Mouse (Mus musculus) erythroblast, adult 5-6 weeks (primary cell): ENCODE data around the gene Ttc22. TPM values are rescaled to one million over a fixed set of nuclear protein-coding genes. Genes with fewer than 3 reads are reported as not detected.
A peak's percentile ranks its signal among the peaks of the same experiment; 100 is the strongest.

Source experiments
- ATAC-seq: replicated peaks from 2 replicates; pipeline ENCODE4 v1.8.0; 2016; ENCODE audit warnings: moderate number of reproducible peaks, mild to moderate bottlenecking, moderate TSS enrichment, inconsistent platforms; ENCODE audit not compliant: poor library complexity, low FRiP score, severe bottlenecking
- total RNA-seq, 2 experiments: library from RNA; stranded (forward) in 1 of 2; stranded (reverse) in 1 of 2; fragments of 150-400 nt in 1 of 2; fragments of 200-764, 138-1000 nt in 1 of 2; gene quantifications; 2 replicates each; pipeline versions ENCODE4 v1.2.3 to v1.2.4; 2015 to 2017; ENCODE audit warnings: low replicate concordance in 2 of 2

Ttc22 gene
- total RNA-seq, 2 experiments from 2014 or later: not detected

DNA sequence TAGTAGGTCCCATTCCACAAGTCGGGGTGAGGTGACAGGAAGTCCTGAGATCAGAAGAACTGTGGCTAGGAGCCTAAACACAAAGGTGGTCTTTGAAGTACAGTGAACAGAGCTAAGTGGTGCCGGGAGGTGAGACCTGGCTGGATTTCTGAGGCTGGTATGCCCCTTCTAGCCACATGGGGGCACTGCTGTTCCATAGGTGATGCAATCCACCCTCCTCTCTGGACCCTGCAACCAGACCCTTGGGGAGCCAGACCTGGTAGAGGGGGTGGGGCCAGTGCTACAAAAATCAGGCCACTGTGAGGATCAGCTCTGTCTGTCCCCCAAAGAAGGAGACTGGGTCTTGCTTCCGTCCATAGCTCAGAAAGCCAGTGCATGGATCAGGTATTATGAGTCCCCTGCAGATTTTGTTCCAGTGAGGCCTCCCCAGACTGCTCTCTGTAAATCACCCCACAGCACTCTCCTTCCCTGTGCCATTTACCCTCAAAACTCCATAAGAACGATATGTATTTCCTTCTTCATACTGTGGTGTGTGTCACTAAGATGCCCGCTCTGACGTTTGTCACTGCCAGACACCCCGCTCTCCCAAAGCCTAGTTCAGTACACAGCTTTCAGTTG lies 7.9 kb upstream of the Ttc22 start:
- peak; percentile 74 for ATAC-seq

GRCm38 (mm10) chr4:106614881-106615280 lies 7.4 kb upstream of the Ttc22 start:
- ATAC-seq: no peak

- no peak for ATAC-seq
Measured at GRCm38 (mm10) chr4:106615637-106616036, 6.6 kb upstream of the Ttc22 start.

DNA sequence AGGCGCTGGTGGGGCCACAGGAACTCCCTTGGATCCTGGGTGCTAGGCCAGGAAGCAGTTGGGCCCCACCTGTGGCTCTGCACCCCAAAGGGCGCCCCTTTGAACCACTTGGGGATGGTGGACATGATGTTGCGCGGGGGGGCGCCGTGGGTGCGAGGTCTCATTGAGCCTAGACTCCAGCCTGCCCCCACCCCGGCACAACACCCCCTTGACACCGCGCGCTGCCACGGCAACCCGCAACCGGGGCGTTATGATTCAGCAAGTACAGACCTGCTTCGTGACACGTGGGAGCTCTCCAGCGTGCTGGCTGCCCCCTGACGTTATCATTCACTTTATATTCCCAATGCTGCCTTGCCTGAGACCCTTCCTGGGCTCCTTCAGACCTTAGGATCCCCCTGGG lies 5.2 kb upstream of the Ttc22 start, which contains the start of gene Lexm:
Gene Lexm, minus strand, starts transcription at position 186 of the 400 bp plus-strand sequence.
- no peak for ATAC-seq

GRCm38 (mm10) chr4:106618898-106619297 lies 3.3 kb upstream of the Ttc22 start:
- no peak for ATAC-seq

GRCm38 (mm10) chr4:106621428-106621827 lies 804 bp upstream of the Ttc22 start:
- ATAC-seq: no peak

- no peak for ATAC-seq
Measured at GRCm38 (mm10) chr4:106622712-106623111, 480 bp downstream of the Ttc22 start.

DNA sequence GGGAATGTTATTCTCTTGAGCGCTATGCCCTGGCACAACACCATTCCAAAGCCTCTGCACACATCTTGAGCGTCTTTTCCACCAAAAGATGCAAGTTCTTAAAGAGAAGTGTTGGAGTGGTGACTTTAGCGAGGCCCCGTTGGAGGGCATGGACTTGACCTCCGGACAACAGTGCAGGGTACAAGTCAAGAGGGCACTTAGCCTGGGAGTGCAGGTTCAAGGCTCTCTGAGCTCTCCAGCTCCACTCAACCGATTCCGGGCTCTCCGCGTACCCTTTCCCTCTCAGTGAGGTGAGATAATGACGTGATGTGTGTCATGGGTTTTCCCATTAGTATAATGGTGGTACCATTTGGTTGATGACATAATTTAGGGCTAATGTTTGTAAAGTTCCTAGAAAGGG lies 2.0 kb downstream of the Ttc22 start:
- no peak for ATAC-seq

GRCm38 (mm10) chr4:106627809-106628208 lies 5.6 kb downstream of the Ttc22 start:
- ATAC-seq: no peak

GRCm38 (mm10) chr4:106628650-106629360 lies 6.6 kb downstream of the Ttc22 start:
- no peak for ATAC-seq

DNA sequence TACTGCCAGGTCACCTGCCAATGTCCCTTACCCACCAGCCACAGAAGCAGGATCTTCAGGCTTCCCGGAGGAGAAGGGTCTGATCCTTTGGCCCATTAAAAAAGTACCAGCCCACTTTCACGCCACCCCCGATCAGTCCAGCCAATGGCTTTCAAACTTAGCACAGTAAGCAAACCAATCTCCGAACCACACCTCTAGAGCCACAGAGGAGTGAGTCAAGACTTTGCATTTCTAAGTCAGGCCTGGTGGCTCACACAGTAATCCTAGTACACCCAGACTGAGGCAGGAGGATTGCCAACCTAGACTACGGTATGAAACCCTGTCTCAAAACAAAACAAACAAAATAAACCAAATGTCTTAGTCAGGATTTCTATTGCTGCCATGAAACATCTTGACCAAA lies 7.1 kb downstream of the Ttc22 start:
- no peak for ATAC-seq

DNA sequence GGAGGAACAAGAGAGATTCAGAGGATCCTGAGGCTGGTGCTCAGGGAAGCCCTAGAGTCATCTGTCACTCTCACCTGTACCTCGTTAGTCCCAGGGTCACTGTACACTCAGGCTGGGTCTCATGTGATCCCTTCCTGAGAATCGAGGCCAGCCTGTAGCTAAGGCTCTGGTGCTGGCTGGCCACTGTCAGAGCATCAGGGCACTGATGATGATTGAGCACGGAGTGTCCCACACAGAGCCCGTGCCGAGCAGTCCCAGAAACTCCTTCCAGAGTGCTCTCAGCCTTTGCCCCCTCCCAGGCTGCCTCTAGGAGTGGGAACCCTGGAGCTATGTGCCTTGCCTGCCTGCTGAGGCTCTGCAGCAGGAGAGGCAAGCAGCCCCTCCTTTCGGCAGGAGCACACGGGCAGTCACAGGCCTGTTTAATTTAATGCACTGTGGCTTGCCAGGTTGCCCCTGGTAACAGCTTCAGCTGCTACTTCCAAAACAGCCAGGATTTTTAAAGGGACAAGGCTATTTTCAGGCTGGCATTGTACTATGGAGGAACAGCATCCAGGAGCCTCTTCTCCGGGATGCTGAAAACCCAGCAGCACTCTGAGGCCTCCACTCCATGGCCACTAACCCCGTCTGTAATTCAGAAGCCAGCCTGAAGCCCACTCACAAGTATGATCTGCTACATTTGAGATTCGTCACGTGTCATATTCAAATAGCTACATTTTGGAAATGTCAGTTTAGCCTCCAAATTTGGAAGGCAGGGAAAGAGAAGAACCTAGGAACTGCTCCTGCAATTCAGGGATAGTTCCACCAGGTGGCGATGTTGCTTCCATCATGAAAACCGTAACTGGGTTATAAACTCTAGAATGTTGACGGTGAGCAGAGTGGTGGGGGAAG lies 8.3 kb downstream of the Ttc22 start:
- ATAC-seq: 0 out of 2 replicates have a peak, but pooled peaks have one; percentile 53

GRCm38 (mm10) chr4:106632313-106632712 lies 10.1 kb downstream of the Ttc22 start:
- ATAC-seq: no peak

GRCm38 (mm10) chr4:106633281-106634085 lies 11.3 kb downstream of the Ttc22 start:
- ATAC-seq: no peak

GRCm38 (mm10) chr4:106634086-106634479 lies 11.9 kb downstream of the Ttc22 start:
- no peak for ATAC-seq

DNA sequence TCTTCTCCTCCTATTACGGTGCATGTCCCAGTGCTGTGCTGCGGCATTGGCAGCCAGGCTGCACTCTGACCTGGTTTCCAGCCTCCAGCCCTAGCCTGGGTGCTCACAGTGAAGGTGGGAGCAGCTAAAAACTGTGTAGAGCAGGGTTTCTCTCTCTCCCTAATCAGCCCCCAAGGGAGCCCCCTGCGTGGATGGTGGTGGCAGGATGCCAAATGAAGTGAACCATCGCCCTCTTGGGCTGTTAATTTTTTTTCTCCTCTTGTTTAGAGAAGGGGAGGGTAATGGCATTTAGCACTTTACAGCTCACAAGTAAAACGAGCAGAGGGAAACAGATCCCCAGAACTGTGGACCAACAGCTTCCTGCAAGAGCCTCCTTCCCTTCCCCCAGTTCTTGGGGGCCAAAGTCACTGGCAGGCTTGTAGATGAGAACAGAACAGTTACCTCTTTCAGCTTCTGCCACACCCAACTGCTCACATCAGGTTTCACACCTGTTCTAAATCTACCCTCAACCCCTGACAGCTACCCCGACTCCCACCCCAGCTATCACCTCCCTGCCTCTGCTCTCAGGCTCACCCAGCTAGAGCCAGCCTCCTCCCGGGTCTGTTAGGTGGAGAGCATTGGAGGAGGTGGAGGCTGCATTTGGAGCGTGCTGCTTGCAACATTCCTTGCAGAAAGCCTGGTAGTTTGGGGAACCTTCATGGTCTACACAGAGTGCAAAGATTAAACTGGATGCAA lies 21.4 kb downstream of the Ttc22 start:
- ATAC-seq: no peak

- no peak for ATAC-seq
Measured at GRCm38 (mm10) chr4:106644218-106644610, 22.0 kb downstream of the Ttc22 start.

- ATAC-seq: no peak
Measured at GRCm38 (mm10) chr4:106645797-106646196, 23.6 kb downstream of the Ttc22 start.

GRCm38 (mm10) chr4:106647137-106647536 lies 24.9 kb downstream of the Ttc22 start:
- ATAC-seq: no peak
